Mouse (Mus musculus) C2C12 (cell line): ENCODE data around the gene Slamf6. TPM values are rescaled to one million over a fixed set of nuclear protein-coding genes. Genes with fewer than 3 reads are reported as not detected.

Experiments used
- H3K27me3 ChIP-seq: one replicate; pipeline ENCODE4 v1.6.1; 2011; ENCODE audit not compliant: control insufficient read depth, insufficient read depth, insufficient read length
- H3K36me3 ChIP-seq: one replicate; pipeline ENCODE4 v1.6.1; 2011; ENCODE audit not compliant: control insufficient read depth, insufficient read depth
- H3K4me3 ChIP-seq: one replicate; pipeline ENCODE4 v1.5.1; 2011; ENCODE audit warnings: mild to moderate bottlenecking, control low read depth; ENCODE audit not compliant: poor library complexity, insufficient read depth, severe bottlenecking
- H3K79me2 ChIP-seq: one replicate; pipeline ENCODE4 v1.6.1; 2011; ENCODE audit not compliant: control insufficient read depth, insufficient read depth
- H3K79me3 ChIP-seq: one replicate; pipeline ENCODE4 v1.6.1; 2011; ENCODE audit warnings: low read depth, control low read depth
- H3ac ChIP-seq: one replicate; pipeline ENCODE3; 2011; ENCODE audit warnings: low read depth; ENCODE audit not compliant: control insufficient read depth, insufficient read length
- CEBPB ChIP-seq: IDR thresholded peaks from one replicate; pipeline ENCODE4 v1.6.1; 2011; ENCODE audit warnings: low read depth, mild to moderate bottlenecking, control low read depth, moderate library complexity
- CTCF ChIP-seq: IDR thresholded peaks from one replicate; pipeline ENCODE4 v1.5.1; 2011; ENCODE audit not compliant: control insufficient read depth, insufficient read depth, insufficient read length
- FOSL1 ChIP-seq: IDR thresholded peaks from one replicate; pipeline ENCODE4 v1.8.0; 2011; ENCODE audit warnings: mild to moderate bottlenecking, low read length; ENCODE audit not compliant: poor library complexity, insufficient read depth, severe bottlenecking
- MAX ChIP-seq: IDR thresholded peaks from one replicate; pipeline ENCODE4 v1.6.1; 2011; ENCODE audit warnings: mild to moderate bottlenecking, control low read depth
- MYOD1 ChIP-seq: IDR thresholded peaks from one replicate; pipeline ENCODE4 v1.6.1; 2011; ENCODE audit warnings: low read depth; ENCODE audit not compliant: control insufficient read depth, insufficient read length
- MYOG ChIP-seq: IDR thresholded peaks from one replicate; pipeline ENCODE4 v1.6.1; 2011; ENCODE audit not compliant: control insufficient read depth, insufficient read length; ENCODE audit errors: extremely low read depth
- USF1 ChIP-seq: IDR thresholded peaks from one replicate; pipeline ENCODE4 v1.6.1; 2011; ENCODE audit warnings: low read depth, mild to moderate bottlenecking, control low read depth, moderate library complexity
- polyA plus RNA-seq: library from polyadenylated mRNA; unstranded; fragments of >200 nt; fragmentation: generic; extraction: Trizol; gene quantifications from one replicate; pipeline ENCODE4 v1.2.1, GENCODE M21; 2012; ENCODE audit warnings: missing spikeins

The Slamf6 gene
- polyA plus RNA-seq, 1 experiment, result not detected

DNA sequence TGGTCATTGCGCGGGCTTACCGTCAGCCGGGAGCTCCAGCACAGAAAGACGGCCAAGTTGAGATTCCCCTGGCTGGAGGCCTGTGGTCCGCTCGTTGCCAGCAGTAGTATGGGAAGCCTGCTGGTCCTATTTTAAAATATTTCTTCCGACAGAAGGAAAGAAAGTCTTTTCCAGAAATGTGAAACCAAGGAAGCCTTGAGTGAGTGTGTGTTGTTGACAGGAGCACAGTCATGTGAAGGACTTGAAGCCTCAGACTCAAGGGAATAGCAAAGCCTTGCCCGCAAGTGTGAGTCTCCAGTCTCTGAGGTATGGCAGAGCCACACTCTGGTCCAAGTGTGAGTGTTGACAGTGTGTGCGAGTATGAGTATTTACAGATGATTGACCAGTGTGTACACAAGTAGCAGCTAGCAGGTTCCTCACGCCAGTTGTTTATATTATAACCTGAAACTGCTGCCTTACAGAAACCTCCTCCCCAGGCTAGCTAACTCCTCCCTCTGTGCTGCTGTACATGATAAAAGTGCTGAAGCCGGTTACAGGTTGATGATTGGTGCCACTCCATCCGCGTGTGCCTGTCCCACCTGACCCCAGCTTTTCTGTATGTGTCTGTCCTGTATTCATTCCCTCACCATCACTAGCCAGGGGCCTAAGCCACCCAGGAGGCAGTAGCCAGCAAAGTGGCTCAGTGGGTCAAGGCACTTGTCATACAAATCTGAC is 59.7 kb downstream of the Slamf6 start:
- no peak overlapping the region for H3ac ChIP-seq
- no peak overlapping the region for H3K4me3 ChIP-seq
- no peaks in the 10 kb centered on the region for H3K27me3 ChIP-seq
- no peaks in the 10 kb centered on the region for H3K79me3 ChIP-seq
- H3K79me2 ChIP-seq, result no peaks in the 10 kb centered on the region
- H3K36me3 ChIP-seq, result no peaks in the 10 kb centered on the region
- TF ChIP-seq FOSL1 (no peak), CTCF (no peak), USF1 (no peak), CEBPB (no peak), MYOG (no peak), MAX (no peak), MYOD1 (no peak)

DNA sequence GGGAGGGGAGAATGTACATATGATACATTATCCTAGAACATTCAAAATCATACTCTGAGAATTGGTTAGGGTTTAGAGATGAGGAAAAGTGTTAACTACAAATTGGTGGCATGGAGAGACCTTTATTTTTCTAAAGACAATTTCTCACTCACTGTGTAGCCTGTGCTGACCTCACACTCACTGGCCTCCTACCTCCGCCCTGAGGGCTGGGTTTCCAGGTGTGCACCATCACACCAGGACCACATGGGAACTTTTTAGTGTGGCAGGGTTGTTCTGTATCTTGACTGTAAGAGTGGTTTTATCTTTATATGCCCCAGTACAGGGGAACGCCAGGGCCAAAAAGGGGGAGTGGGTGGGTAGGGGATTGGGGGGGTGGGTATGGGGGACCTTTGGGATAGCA is 60.6 kb downstream of the Slamf6 start:
- Histone ChIP-seq H3K36me3 (no peaks in the 10 kb centered on the region), H3K4me3 (no peak overlapping the region), H3K79me3 (no peaks in the 10 kb centered on the region), H3K79me2 (no peaks in the 10 kb centered on the region), H3K27me3 (no peaks in the 10 kb centered on the region), H3ac (no peak overlapping the region)
- no peak for TF ChIP-seq FOSL1
- TF ChIP-seq MAX, result no peak
- TF ChIP-seq CTCF, result no peak
- no peak for TF ChIP-seq MYOG
- TF ChIP-seq MYOD1, result no peak
- TF ChIP-seq CEBPB, result no peak
- TF ChIP-seq USF1, result no peak

DNA sequence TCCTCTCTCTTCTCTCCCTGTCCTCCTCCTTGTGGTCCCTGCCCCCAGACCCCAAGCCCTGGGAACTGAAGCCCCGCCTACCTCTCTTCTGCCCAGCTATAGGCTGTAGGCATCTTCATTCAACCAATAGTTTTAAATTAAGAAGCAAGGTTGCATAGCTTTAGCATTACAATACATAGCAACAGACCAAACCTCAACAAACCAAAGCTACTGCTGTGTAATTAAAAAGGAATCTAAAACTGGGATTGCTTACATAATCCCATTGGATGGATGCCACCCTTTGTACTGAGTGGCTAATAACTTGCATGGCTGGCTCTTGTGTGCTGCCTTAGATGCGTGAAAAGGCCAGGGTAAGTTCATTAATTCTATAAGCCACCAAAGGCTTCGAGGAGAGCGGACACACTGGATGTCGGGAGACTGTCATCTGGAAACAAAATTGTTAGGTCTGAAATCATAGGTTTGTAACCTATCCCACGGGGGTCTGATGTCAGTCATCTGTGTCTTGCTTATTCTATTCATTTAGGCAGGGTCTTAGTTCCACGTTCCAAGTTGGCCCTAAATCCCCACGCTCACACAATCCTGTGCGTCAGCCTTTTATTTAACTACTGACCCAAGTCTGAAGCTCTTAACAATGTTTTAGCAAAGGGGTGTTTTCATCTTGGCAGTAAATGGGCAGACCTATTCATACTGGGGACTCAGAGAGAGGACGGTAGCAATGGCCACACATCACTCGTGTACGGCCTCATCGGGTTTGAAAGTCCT is 62.8 kb downstream of the Slamf6 start:
- no peaks in the 10 kb centered on the region for H3K79me2 ChIP-seq
- no peaks in the 10 kb centered on the region for H3K36me3 ChIP-seq
- H3K4me3 ChIP-seq, result no peak overlapping the region
- TF ChIP-seq MYOG, result no peak
- no peak for TF ChIP-seq CTCF
- no peak for TF ChIP-seq USF1
- no peak for TF ChIP-seq CEBPB
- no peak for TF ChIP-seq FOSL1
- TF ChIP-seq MAX, result no peak
- H3K79me3 ChIP-seq, result no peaks in the 10 kb centered on the region
- no peak overlapping the region for H3ac ChIP-seq
- H3K27me3 ChIP-seq, result no peaks in the 10 kb centered on the region

DNA sequence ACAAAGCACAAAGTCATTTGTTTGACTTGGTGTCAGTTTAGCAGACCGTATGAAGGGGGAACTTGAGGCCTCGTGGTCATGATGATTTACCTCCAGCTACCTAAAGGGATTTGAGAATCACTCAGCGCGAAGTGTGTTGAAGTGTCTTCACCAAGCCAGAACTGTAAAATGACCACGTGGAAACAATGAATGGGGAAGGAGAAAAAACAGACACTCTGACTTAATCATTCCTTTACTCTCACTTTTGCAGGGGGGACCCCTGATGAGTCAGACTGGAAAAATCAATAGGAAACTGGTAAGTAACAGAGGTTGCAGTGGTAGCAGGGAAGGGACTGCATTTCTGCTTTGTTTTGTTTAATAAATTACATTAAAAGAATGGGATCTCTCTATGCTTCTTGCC is 64.9 kb downstream of the Slamf6 start:
- TF ChIP-seq CTCF (no peak), FOSL1 (no peak), USF1 (no peak), MYOG (no peak), MYOD1 (no peak), CEBPB (no peak), MAX (no peak)
- no peaks in the 10 kb centered on the region for H3K79me2 ChIP-seq
- no peak overlapping the region for H3K4me3 ChIP-seq
- no peak overlapping the region for H3ac ChIP-seq
- no peaks in the 10 kb centered on the region for H3K79me3 ChIP-seq
- H3K36me3 ChIP-seq, result no peaks in the 10 kb centered on the region
- no peaks in the 10 kb centered on the region for H3K27me3 ChIP-seq

DNA sequence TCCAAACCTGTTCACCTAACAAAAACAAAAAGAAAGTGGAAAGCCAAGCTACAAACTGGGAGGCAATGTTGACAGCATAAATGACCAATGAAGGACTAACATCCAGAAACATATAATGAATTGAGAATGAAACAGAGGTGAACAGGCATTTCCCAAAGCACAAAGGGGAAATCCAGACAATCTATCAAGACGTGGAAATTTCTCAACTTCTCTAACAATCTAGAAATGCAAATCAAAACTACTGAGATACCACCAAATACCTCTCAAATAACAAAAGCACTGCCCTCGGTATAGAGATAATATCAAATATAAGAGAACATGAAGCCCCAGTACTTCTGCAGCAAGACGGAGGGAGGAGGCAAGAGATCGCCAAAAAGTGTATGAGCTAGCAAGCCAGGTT is 65.4 kb downstream of the Slamf6 start:
- Histone ChIP-seq H3K79me2 (no peaks in the 10 kb centered on the region), H3K79me3 (no peaks in the 10 kb centered on the region), H3ac (no peak overlapping the region), H3K27me3 (no peaks in the 10 kb centered on the region), H3K36me3 (no peaks in the 10 kb centered on the region), H3K4me3 (no peak overlapping the region)
- no peak for TF ChIP-seq MYOG
- no peak for TF ChIP-seq MAX
- no peak for TF ChIP-seq CTCF
- no peak for TF ChIP-seq MYOD1
- no peak for TF ChIP-seq FOSL1
- TF ChIP-seq USF1, result no peak
- TF ChIP-seq CEBPB, result no peak
